Mouse (Mus musculus) monocyte, adult 5-6 weeks (primary cell): Measurements from ENCODE around the gene Lgals12. TPM values are rescaled to one million over a fixed set of nuclear protein-coding genes. Genes with fewer than 3 reads are reported as not detected.

Experiments
- ATAC-seq: fragments of 153-309, 156-312 bp; replicated peaks from 2 replicates; pipeline ENCODE4 v1.8.0; 2017; ENCODE audit warnings: mild to moderate bottlenecking; ENCODE audit not compliant: low TSS enrichment, insufficient number of reproducible peaks, severe bottlenecking, poor library complexity, low FRiP score
- total RNA-seq: library from RNA; stranded (forward); fragments of 200-1000, 200-491, 200-594 nt; gene quantifications from 3 replicates; pipeline ENCODE4 v1.2.3, GENCODE M21; 2017

Lgals12 gene
- total RNA-seq, 1 experiment from 2014 or later = not detected

DNA sequence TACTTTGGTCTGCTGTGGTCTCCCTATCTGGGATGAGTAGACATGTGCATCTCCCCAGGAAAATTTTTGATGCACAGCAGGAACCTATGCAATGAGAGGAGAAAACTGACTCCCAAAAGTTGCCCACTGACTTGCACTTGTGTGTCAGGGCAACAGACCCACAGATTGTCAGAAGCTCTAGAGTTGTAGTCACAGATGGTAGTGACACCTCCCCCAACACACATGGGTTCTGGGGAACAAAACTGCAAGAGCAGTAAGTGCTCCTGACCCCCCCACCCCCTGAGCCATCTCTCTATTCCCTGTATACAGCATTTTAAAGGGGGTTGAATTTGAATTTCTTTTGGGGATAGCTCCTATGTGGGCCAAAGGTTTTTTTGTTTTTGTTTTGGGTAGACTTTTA is 16.2 kb downstream of the Lgals12 start:
- no peak for ATAC-seq

DNA sequence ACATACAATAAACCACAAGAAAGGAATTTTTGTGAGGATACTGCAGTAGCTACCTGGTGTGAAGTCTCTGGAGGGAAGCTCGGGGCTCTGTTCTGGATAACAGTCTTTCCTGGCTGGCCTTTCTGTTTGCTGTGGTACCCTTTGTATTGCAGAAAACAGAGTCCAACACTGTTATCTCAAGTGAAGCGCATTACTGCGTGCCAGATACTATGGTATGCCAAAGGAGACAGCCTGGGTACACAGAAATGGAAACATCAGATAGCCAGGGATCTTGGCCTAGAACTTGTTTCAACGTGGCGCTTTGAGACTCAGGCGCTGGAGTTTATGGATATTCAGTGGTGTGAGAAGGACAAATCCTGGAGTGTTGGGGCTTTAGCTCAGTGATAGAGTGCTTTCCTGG is 21.2 kb downstream of the Lgals12 start:
- ATAC-seq = no peak

DNA sequence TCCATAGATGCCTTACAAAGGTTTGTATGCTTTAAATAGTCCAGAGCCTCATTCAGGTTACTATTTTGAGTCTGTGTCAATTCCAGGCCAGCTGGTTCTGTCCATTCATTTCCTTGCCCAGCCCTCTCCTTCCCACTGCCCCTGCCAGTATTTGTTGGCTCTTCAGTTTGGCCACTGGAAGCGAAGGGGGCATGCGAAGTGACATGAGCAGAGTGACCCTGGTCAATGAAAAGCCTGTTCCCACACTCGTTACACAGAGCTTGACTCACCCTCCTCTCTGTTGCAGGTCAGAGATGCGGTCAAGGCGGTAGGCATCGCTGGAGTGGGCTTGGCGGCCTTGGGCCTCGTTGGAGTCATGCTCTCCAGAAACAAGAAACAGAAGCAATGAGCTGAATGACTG is 21.7 kb downstream of the Lgals12 start:
- no peak for ATAC-seq

DNA sequence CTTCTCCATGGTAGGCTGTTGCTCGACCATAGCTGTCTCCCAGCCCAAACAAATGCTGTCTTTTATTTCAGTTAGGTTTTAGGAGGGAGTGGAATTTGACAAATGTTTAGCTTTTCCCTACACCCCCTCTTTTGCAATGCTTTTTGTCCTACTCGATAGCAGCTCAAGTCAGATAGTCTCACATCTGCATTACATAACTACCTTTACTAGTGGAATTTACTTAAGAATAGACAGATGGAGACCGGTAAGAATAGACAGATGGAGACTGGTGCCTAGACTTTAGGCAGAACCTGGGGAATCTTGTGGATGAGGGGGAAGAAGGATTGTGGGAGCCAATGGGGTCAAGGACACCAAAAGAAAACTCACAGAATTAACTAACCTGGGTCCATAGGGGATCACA is 23.4 kb downstream of the Lgals12 start:
- no peak for ATAC-seq

DNA sequence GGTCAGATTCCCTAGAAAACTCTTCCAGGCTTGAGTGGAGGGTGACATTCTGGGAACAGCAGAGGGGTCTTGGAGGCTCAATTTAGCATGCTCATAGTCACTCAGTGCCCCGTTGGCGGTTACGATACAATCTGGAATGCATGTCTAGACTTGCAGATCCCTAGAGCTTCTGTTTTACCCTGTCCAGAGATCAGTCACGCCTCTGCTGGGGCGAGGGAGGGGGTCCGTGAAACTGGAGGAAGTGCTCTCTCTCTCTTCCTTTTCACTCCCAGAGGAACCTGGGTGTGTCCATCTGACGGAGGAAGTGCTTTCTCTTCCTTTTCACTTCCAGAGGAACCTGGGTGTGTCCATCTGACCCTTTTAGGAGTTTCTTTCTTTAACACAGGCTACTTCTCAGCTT is 23.9 kb downstream of the Lgals12 start:
- ATAC-seq = no peak

DNA sequence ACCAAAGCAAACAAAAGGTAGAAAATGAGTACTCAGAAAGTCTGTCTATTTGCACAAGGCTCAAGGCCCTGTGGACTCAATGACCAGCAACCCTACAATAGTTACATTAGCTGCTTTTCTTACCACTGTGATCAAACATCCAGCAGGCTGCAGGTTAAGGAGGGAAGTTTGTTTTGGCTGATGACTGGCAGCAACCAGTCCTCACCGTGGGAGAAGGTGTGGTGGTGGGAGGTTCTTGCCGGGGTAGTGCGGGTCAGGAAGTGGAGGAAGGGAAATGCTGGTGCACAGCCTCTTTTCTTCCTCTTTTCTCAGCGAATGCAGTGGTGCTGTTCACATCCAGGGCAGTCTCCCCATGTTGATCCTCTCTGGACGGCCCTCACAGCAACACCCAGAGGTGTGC is 26.0 kb downstream of the Lgals12 start:
- 0 out of 2 replicates have a peak, but pooled peaks have one; percentile 24 for ATAC-seq

DNA sequence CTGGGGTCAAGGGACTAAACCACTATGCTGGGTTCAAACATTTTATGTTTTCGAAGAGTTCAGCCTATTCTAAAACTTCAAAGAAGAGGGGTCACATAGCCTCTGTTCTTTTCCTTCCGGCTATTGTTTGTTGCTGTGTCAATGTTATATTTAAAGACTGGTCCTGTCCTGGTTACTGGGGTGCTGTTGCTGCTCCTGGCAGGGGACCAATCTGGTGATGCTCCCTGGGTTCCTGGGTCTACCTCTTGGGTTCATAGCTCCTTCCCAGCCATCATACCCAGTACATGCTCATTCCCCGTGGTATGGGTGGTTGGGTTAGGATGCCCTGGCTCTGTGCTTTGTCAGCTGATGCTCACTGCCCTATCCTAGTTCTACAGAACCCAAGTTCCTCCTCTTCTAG is 29.3 kb downstream of the Lgals12 start:
- no peak for ATAC-seq

DNA sequence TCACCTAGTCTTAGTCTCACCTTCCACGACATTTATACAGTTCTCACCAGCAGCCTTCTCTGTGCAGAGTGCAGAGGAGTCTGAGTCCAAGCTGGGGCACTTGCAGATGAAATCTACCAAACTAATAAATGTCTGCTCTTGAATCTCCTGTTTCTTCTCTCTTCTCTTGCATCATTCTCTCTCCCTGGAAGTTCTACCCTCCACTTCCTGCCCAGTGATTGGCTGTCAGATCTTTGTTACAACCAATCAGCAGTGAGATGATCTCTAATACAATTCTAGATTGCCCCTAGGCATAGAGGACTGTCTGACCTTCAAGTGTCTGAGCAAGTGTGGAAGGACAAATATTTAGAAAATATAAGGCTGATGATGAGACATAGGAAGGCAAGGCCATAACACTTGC is 30.8 kb downstream of the Lgals12 start:
- no peak for ATAC-seq

DNA sequence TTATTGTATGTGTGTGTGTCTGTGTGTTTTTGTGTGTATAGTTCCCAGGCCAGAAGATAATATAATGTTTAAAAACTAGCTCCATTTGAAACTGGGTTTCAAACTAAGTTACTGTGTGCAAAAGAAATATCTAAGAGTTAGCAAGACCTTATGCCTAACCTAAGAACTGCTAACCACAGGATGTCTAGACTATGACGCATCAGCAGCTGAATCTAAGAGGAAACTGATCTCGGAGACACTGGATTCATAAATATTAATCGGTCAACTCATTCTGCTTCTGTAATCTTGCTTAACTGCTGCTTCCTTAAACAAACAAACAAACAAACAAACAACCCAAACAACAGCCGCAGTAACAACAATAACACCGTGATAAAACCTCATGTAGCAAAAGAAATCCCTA is 37.3 kb downstream of the Lgals12 start:
- ATAC-seq = no peak

DNA sequence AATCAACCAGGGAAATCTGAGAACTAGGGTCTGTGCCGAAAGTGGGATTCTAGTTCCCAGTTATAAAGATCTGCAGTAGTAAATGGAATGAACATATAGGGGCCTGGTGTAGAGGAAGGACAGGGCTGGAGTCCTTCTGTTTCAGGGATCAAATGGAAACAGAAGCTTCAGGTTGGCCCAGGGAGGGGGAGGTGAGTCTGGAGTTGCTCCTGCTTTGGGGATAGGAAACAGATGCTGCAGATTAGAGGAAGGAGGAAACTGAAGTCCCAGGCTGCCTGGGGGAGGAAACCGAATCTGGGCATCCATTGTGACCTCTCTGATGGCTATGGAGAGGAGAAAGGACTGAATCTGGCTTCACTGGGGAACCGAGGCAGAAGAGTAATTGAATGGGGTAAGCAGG is 38.6 kb downstream of the Lgals12 start:
- ATAC-seq = no peak

DNA sequence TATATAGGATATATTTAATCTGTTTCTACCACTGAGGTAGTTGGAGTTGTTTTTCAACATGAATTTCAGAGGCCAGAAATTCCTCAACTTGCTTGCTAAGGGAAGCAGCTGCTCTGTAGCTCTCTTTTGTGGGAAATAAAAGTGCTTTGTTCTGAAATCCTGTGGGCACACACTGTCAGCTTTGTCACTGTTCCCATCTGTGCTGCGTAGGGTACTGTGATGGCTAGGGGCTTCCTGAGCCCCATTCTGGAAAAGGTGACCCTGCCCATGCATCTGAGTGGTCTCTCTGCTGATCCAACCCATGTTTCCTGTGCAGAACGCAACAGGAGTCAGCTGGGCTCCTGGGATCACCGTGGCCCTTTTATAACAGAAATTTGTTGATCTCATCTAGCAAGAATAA is 40.2 kb downstream of the Lgals12 start:
- no peak for ATAC-seq

DNA sequence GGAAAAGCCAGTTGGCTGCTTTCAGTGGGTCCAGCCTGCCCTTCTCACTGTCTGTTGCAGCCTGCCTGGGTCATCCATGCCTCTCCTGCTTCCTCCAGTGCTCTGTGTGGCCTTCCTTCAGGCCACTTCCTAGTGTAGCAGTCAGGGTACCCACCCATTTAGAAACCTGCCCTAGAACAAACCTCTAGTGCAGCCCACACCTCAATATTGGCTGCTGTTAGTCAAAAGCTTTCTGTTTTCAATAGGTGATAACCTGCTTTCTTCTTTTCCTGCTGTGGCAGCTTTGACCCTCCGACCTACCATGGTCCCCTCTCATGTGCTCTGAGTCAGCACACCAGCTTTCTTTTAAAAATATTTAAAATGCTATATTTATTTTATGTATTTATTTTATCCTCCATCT is 42.5 kb downstream of the Lgals12 start:
- ATAC-seq = no peak

DNA sequence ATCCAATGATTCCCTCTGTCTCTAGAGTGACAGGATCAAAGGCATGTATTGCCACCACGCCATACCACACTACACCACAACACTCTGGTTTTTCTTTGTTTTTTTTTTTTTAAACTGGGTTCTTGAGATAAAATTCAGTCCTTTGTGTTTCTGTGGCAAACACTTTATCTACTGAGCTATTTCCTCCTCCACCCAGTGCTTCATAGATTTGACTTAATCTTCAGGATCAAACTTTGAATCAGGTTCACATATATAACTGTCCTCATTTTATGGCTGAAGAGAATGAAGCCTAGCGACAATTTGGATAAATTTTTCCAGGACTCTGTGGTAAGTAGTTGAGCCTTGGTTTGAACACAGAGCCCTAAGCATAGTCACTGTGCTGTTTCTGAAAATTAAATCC is 43.3 kb downstream of the Lgals12 start:
- no peak for ATAC-seq

DNA sequence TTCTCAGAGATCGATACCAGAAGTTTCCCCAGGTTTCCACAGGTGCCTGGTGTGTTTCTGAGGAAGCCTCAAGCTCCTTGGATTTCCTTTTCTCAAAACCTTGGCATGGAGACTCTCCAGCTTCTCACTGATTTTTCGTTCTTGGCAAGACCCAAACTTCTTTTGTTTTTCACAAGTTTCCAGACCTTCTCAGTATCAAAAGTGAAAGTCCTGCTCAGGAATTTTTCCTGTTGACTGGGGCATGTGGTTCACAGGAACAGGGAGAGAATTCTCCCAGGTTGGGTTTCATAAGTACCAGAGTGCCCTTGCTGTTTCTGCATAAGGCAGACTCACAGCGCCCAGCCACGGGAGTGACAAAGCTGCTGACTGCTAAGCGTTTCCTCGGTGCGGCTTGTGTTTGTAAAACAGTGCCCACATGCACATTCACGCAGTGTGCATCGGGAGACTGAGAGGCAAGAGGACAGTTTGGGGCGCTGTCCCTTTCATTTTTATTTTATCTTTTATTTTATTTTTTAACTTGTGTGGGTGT is 44.3 kb downstream of the Lgals12 start:
- no peak for ATAC-seq

DNA sequence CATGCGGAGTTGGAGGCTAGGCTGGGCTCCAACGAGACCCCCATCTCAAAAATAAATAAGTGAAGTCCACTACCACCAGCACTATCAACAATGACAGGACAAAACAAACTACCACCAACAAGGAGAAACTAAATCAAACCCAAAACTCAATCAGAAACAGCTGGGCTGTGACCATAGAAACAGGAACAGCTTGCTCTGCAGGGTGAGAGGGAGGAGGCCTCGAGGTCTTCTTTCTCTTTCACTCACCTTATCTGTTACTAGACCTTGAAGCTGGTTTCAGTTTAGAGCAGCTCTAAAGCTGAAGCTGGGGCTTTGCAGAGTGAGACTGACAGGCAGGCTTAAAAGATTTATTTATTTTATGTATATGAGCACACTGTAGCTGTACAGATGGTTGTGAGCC is 45.5 kb downstream of the Lgals12 start:
- ATAC-seq = no peak

DNA sequence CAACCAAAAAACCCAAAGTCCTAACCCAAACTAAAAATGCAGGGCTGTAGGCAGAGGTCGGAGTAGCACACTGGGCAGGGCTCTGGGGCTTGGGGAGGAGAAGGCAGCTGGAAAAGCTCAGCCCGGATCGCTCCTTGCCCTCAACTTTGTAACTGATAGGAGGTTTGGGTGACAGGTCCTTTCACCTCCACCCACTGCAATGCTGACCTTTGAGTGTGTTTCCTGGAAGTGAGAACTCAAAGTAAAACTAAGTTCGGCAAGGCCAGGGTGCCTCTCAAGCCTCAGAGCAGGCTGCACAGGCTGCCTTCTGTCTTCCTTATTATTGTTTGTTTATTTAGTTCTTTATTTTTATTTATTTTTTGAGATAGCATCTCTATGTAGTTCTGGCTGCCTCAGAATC is 47.0 kb downstream of the Lgals12 start:
- no peak for ATAC-seq

DNA sequence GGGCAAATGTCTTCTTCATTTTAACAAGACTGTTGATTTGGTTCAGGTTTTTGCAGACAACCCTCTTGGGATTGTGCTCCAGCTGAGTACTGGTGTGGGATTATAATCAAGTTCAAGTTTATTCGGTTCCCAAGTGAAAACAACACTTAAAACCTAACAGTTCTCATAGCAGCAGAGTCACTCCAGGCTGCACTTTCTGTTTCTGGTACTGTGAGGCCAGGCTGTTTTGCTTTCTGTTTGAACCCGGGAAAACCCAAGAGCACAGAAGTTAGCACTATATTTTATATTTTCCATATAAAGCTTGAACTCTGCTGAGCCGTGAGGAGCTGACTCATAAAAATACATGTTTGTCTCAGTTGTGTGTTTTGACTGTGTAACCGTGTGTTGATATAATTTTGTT is 48.3 kb downstream of the Lgals12 start:
- no peak for ATAC-seq

DNA sequence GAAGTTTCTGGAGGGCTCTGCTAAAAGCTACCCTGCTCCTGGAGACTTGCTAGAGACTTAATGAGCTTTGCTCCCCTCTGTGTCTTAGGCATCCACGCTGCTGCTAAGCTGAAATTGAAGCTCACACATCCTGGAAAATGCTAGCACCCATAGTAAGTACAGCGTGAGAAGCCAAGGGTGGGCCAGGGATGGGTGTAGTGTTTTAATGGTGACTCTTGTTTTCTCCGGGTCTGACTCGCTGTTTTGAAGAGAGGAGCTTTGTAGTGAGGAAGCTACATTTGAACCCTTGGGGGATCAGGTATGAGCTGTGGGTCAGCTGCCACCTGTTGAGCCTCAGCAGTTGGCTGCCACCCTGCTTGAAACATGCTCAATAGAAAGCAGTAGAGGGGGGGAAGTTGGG is 49.1 kb downstream of the Lgals12 start:
- no peak for ATAC-seq

DNA sequence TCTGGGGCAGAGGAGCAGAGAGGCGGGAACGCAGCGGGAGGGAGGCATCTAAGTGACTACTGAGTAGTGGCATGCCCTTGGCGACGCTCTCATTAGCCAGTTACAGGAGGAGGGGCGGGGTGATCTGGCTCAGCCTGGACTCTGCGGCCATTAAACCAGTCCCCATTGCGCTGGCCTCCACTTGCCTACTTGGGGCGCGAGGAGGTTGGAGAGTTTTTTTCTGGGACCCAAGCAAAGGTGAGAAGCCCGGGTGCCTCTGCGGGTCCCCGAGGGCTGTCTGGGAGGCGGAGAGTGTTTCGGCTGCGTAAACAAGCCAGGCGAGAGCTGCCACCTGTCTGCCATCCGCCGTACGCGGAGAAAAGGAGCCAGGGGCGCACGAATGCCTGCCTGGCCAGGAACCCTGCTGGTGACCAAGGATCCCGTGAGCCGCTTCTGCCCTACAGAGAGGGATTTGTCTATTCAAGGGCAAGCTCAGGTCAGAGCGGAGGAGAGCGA is 49.6 kb downstream of the Lgals12 start, which contains the start of gene Pla2g16:
Gene Pla2g16, plus strand, starts transcription at position 132 of the 495 bp plus-strand sequence.
- peak; percentile 83 for ATAC-seq

DNA sequence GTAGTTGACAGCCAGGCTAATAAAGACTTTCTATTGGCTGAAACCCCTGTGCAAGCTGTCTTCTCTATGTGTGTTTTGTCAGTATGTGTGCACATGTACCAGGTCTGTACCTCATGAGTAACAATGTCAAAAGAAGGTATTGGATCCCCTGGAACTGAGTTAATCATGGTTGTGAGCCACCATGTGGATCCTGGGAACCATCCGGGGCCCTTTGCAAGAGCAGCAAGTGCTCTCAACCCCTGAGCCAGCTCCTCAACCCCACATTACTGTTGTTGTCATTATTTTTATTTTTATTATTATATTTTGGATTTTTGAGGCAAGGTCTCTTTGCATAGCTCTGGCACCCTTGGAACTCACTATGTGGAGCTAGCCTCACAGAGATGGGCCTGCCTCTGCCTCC is 50.4 kb downstream of the Lgals12 start:
- no peak for ATAC-seq

DNA sequence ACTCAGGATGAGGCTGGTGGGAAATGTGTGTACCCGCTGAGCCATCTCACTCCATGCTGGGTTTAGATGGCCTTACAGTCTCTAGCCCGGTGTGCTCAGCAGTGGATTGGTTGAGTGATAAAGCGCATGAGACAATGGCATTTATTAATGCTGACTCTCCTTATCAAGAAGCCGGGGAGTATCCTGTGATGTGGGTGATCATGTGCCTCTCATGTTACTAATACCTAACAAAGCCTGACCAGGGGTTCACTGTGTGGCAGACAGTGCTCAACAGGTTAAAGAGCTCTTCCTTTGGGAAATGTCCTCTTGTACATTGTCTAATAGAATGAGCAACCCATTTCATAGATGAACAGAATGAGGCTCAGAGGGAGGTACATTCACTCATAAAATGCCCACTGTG is 52.1 kb downstream of the Lgals12 start:
- no peak for ATAC-seq
